Mouse (Mus musculus) neural tube, embryonic 11.5 days (tissue): ENCODE measurements around the gene Prkce. TPM values are rescaled to one million over a fixed set of nuclear protein-coding genes. Genes with fewer than 3 reads are reported as not detected.

Source experiments
- ATAC-seq: fragments of 200-750 bp; cut with Nextera tagmentation; 2 replicates; pipeline ENCODE4 v1.8.0; 2017; ENCODE audit warnings: moderate number of reproducible peaks, mild to moderate bottlenecking, moderate TSS enrichment, moderate library complexity; ENCODE audit not compliant: insufficient read depth, low FRiP score, low TSS enrichment
- DNase-seq: peaks from one replicate; pipeline ENCODE4 v3.0.0-alpha.2; 2015; ENCODE audit warnings: low spot score
- H3K27ac ChIP-seq: fragments of 300-500 bp; sonication (generic); 2 replicates; pipeline ENCODE4 v1.5.1; 2014; ENCODE audit warnings: low read depth, mild to moderate bottlenecking, low read length
- H3K27me3 ChIP-seq: fragments of 300-500 bp; sonication (generic); 2 replicates; pipeline ENCODE4 v1.6.1; 2014; ENCODE audit warnings: mild to moderate bottlenecking, low read length, mixed read lengths; ENCODE audit not compliant: control insufficient read depth, insufficient read depth
- H3K36me3 ChIP-seq: fragments of 300-500 bp; sonication (generic); 2 replicates; pipeline ENCODE4 v1.6.1; 2014; ENCODE audit warnings: mild to moderate bottlenecking, low read length, moderate library complexity, mixed read lengths; ENCODE audit not compliant: control insufficient read depth, insufficient read depth
- H3K4me1 ChIP-seq: fragments of 300-500 bp; sonication (generic); 2 replicates; pipeline ENCODE4 v1.6.1; 2014; ENCODE audit warnings: low read length, mixed read lengths; ENCODE audit not compliant: control insufficient read depth, insufficient read depth
- H3K4me2 ChIP-seq: fragments of 300-500 bp; sonication (generic); 2 replicates; pipeline ENCODE4 v1.6.1; 2014; ENCODE audit warnings: low read depth, mild to moderate bottlenecking, moderate library complexity
- H3K4me3 ChIP-seq: fragments of 300-500 bp; sonication (generic); 2 replicates; pipeline ENCODE4 v1.5.1; 2014; ENCODE audit warnings: low read depth, low read length
- H3K9ac ChIP-seq: fragments of 300-500 bp; sonication (generic); 2 replicates; pipeline ENCODE4 v1.6.1; 2014; ENCODE audit warnings: mild to moderate bottlenecking, low read length
- H3K9me3 ChIP-seq: fragments of 300-500 bp; sonication (generic); 2 replicates; pipeline ENCODE4 v1.6.1; 2016; ENCODE audit warnings: low read length; ENCODE audit not compliant: control insufficient read depth
- WGBS: fragments of 180-500 bp; shearing (Covaris S2); extraction: QIAGEN DNeasy Blood & Tissue Kit; methylation state at CpG from one replicate; pipeline ENCODE4 v1.1.7; 2014; 5-methylcytosine and 5-hydroxymethylcytosine counted together
- polyA plus RNA-seq: library from polyadenylated mRNA; unstranded; fragments of >200 nt; fragmentation: Nextera tagmentation; extraction: Ambion mirVana; gene quantifications from 2 replicates; pipeline ENCODE4 v1.2.1, GENCODE M21; 2014

The Prkce gene
- polyA plus RNA-seq, 1 experiment from 2014 or later = 13.3 TPM

- Histone ChIP-seq H3K4me2 (no peak overlapping the region), H3K4me1 (no peaks in the 10 kb centered on the region), H3K4me3 (no peak overlapping the region), H3K9ac (no peak overlapping the region), H3K36me3 (no peaks in the 10 kb centered on the region), H3K9me3 (no peaks in the 10 kb centered on the region), H3K27ac (no peak overlapping the region), H3K27me3 (no peaks in the 10 kb centered on the region)
- ATAC-seq = no peak
- WGBS = 91% methylated on average over 6 of the region's 6 CpGs
- no peak for DNase-seq
These were observed 262.3 kb downstream of the Prkce start for GRCm38 (mm10) chr17:86429877-86430276.

GRCm38 (mm10) chr17:86433117-86433516, 265.5 kb downstream of the Prkce start:
- ATAC-seq = no peak
- H3K4me2 ChIP-seq = no peak overlapping the region
- H3K4me1 ChIP-seq = no peaks in the 10 kb centered on the region
- H3K27ac ChIP-seq = no peak overlapping the region
- H3K36me3 ChIP-seq = no peaks in the 10 kb centered on the region
- no peaks in the 10 kb centered on the region for H3K27me3 ChIP-seq
- DNase-seq = no peak
- H3K9ac ChIP-seq = no peak overlapping the region
- no peak overlapping the region for H3K4me3 ChIP-seq
- 78% methylated on average over 2 of the region's 2 CpGs for WGBS
- H3K9me3 ChIP-seq = no peaks in the 10 kb centered on the region

- H3K9ac ChIP-seq = no peak overlapping the region
- H3K4me3 ChIP-seq = no peak overlapping the region
- H3K9me3 ChIP-seq = no peaks in the 10 kb centered on the region
- H3K27ac ChIP-seq = no peak overlapping the region
- no peak for ATAC-seq
- H3K4me2 ChIP-seq = no peak overlapping the region
- no peak for DNase-seq
- no peaks in the 10 kb centered on the region for H3K36me3 ChIP-seq
- H3K4me1 ChIP-seq = no peaks in the 10 kb centered on the region
- 92% methylated on average over 11 of the region's 11 CpGs for WGBS
- no peaks in the 10 kb centered on the region for H3K27me3 ChIP-seq
These were observed 266.2 kb downstream of the Prkce start for GRCm38 (mm10) chr17:86433813-86434212.

GRCm38 (mm10) chr17:86434781-86435180, 267.2 kb downstream of the Prkce start:
- H3K36me3 ChIP-seq = no peaks in the 10 kb centered on the region

GRCm38 (mm10) chr17:86435570-86435969, 268.0 kb downstream of the Prkce start:
- Histone ChIP-seq H3K4me2 (no peak overlapping the region), H3K27ac (no peak overlapping the region), H3K36me3 (no peaks in the 10 kb centered on the region), H3K4me3 (no peak overlapping the region), H3K9me3 (no peaks in the 10 kb centered on the region), H3K27me3 (no peaks in the 10 kb centered on the region), H3K4me1 (no peaks in the 10 kb centered on the region), H3K9ac (no peak overlapping the region)
- ATAC-seq = no peak
- 100% methylated on average over 1 of the region's 1 CpGs for WGBS
- no peak for DNase-seq

More at GRCm38 (mm10) chr17:86434781-86435180, 267.2 kb downstream of the Prkce start:
- no peaks in the 10 kb centered on the region for H3K4me1 ChIP-seq
- DNase-seq (no peak), ATAC-seq (no peak)
- no peak overlapping the region for H3K27ac ChIP-seq
- no peak overlapping the region for H3K9ac ChIP-seq
- H3K4me2 ChIP-seq = no peak overlapping the region
- WGBS = 69% methylated on average over 2 of the region's 2 CpGs
- no peak overlapping the region for H3K4me3 ChIP-seq
- no peaks in the 10 kb centered on the region for H3K9me3 ChIP-seq
- no peaks in the 10 kb centered on the region for H3K27me3 ChIP-seq

GRCm38 (mm10) chr17:86435984-86436383, 268.4 kb downstream of the Prkce start:
- Histone ChIP-seq H3K27me3 (no peaks in the 10 kb centered on the region), H3K4me1 (no peaks in the 10 kb centered on the region), H3K9me3 (no peaks in the 10 kb centered on the region), H3K4me2 (no peak overlapping the region), H3K4me3 (no peak overlapping the region), H3K36me3 (no peaks in the 10 kb centered on the region), H3K27ac (no peak overlapping the region), H3K9ac (no peak overlapping the region)
- ATAC-seq = no peak
- no peak for DNase-seq
- WGBS = 100% methylated on average over 2 of the region's 2 CpGs

GRCm38 (mm10) chr17:86436583-86437370, 269.2 kb downstream of the Prkce start:
- Histone ChIP-seq H3K4me2 (no peak overlapping the region), H3K9me3 (no peaks in the 10 kb centered on the region), H3K36me3 (no peaks in the 10 kb centered on the region), H3K27ac (no peak overlapping the region), H3K9ac (no peak overlapping the region), H3K27me3 (no peaks in the 10 kb centered on the region), H3K4me3 (no peak overlapping the region), H3K4me1 (no peaks in the 10 kb centered on the region)
- no peak for ATAC-seq
- no peak for DNase-seq
- 91% methylated on average over 12 of the region's 12 CpGs for WGBS

GRCm38 (mm10) chr17:86437516-86438277, 270.1 kb downstream of the Prkce start:
- Histone ChIP-seq H3K27me3 (no peaks in the 10 kb centered on the region), H3K9me3 (no peaks in the 10 kb centered on the region), H3K27ac (no peak overlapping the region), H3K4me2 (no peak overlapping the region), H3K4me3 (no peak overlapping the region), H3K9ac (no peak overlapping the region), H3K4me1 (no peaks in the 10 kb centered on the region), H3K36me3 (no peaks in the 10 kb centered on the region)
- DNase-seq (no peak), ATAC-seq (no peak)
- WGBS = 79% methylated on average over 20 of the region's 20 CpGs

GRCm38 (mm10) chr17:86438278-86438661, 270.7 kb downstream of the Prkce start:
- WGBS = 87% methylated on average over 3 of the region's 3 CpGs
- Histone ChIP-seq H3K9ac (no peak overlapping the region), H3K4me2 (no peak overlapping the region), H3K4me3 (no peak overlapping the region), H3K36me3 (no peaks in the 10 kb centered on the region), H3K27me3 (no peaks in the 10 kb centered on the region), H3K9me3 (no peaks in the 10 kb centered on the region), H3K27ac (no peak overlapping the region), H3K4me1 (no peaks in the 10 kb centered on the region)
- DNase-seq (no peak), ATAC-seq (no peak)
